Mouse (Mus musculus): Measurements from ENCODE around the gene Fam69a.
"Not testable (repeated sequence)": the region's sequence is repeated elsewhere in the genome, so short reads cannot be mapped to it uniquely, and the experiment has no call there.

The Fam69a gene

DNA sequence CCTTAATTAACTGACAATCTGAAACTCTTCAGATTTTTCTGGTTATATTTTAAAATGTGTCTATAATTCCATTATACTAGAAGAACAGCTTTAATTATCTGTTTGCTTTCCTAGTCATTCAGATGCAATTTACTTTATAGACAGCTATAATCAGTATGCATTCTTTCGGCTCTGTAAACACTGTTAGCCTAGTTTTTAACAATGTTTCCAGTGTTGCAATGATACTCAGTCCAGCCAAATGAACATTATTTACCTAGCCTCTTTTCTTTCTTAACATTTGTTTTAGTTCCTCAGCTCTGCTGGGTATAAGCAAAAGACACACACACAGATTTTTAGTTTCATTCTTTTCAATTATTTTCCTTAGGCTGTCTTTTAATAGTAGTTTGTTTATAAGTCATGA lies 38.0 kb downstream of the Fam69a start:
- DNase-seq (ENCODE audit: low read depth in 1 of 2, low spot score in 2 of 2) = no peak

DNA sequence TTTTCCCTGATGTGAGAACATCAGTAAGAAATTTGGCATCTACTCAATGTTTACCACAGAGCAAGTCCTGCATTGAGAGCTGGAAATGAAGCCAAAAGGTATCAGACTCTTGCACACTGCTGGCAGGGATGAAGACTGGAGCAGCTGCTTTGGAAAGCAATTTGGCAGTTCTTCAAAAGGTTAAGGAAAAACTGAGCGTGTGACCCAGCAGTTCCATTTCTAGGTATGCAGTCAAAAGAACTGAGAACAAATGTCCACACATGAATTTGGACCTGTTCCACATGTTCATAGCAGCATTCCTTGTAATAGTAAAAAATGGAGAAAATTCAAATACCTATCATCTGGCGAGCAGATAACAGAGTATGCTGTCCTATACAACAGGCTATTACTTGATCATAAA lies 39.3 kb downstream of the Fam69a start:
- no peak for DNase-seq (ENCODE audit: low read depth in 1 of 2, low spot score in 2 of 2)

DNA sequence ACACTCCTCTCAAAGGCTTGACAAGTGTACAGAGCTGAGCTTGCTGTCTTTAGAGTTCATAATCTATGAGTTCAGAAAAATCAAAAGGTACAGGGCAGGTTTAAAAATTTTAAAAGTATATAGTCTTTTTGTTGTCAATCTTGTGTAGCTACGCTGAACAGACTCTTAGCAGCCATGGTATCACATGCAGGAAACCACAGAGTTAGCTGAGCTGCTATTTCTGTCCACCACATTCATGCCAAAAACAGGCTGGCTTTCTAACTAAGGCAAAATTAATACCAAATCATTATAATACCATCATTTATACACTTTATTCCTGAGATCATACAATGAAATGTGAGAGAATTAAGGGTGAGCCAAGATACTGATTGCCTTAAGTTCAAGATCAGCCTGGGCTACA lies 40.4 kb downstream of the Fam69a start:
- no peak for DNase-seq (ENCODE audit: low read depth in 1 of 2, low spot score in 2 of 2)

DNA sequence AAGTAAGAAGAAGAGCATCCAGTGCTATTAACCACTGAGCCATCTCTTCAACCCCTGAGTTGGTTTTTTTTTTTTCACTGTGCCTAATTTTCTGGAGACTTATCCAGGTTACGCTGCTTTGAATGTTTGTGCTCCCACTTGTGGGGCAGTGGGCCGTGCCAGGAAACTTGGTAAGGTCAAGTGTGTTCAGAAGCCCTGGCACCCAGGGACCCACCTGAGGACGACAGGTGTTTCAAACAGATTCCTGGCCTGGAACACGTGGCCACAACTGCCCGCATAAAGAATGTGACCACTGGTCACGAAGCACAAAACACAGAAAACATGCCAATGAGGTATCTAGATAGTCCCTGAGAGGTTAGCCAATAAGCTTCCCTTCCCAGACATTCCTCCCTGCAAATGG lies 43.4 kb downstream of the Fam69a start:
- DNase-seq (ENCODE audit: low read depth in 1 of 2, low spot score in 2 of 2) = no peak

DNA sequence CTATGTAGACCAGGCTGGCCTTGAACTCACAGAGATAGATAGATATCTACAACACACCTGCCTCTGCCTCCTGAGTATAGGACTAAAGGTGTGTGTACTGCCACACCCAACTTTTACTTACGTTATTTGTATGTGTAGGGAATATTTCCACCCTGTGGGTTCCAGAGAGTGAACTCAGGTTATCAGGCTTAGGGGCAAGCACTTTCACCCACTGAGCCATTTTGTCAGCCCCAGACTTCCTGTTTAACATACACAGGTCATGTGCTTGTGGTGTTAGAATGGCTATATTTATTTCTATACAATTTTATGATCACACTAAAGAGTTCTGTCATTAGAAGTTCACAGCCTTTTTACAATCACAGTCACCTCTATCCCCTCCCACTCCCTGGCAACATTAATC lies 43.9 kb downstream of the Fam69a start:
- DNase-seq (ENCODE audit: low read depth in 1 of 2, low spot score in 2 of 2) = no peak

DNA sequence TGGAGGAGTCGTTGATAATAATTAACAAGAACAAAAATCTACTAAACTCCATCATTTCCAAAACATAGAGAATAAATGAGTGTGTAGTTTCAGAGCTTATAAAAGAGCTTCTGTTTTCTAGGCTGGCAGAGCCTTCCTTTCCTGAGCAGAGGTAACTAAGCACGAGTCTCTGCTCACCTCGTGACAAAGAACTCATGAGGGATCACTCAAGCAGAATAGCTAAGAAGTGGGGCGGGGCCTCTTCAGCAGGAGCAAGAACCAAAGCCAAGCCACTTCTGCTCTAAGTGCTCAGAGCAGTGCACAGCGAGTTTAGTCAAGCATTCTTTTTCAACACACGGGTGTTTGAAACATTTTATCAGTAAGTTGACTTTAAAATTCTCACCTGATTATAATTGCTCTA lies 45.7 kb downstream of the Fam69a start:
- DNase-seq (ENCODE audit: low read depth in 1 of 2, low spot score in 2 of 2) = no peak

DNA sequence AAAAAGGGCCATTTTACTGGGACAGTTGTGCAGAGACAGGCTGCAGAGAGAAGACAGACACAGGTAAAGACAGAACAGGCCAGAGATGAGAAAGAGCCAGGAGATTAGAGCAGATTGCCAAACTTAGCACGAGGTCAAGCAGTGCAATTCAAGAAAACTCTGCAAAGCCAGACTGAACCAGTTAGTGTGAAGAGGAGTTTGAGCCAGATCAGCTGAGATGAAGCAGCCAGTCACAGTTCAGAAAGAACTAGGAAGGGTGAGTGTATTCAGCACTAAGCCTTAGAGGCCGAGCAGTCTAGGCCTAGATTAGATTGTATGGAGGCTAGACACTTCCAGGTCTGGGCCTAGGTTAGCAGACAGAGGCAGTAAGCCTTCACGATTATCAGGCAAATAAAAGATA lies 47.2 kb downstream of the Fam69a start:
- DNase-seq (ENCODE audit: low read depth in 1 of 2, low spot score in 2 of 2) = no peak

DNA sequence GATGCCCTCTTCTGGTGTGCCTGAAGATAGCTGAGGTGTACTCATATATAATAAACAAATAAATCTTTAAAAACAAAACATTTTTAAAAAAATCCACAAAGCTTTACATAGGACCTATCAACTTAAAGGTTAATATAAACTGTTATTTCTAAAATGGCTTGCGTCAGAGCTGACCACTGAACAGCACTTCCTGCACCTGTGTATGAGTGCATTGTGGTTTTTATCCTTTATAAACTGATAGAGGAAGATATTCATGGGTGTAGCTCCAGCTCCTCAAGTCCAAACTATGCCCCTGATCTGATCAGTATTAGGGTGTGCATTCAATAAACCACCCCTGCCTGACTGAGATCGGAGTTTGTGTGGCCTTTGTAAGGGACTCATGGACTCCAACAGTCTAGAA lies 48.0 kb downstream of the Fam69a start:
- no peak for DNase-seq (ENCODE audit: low read depth in 1 of 2, low spot score in 2 of 2)

DNA sequence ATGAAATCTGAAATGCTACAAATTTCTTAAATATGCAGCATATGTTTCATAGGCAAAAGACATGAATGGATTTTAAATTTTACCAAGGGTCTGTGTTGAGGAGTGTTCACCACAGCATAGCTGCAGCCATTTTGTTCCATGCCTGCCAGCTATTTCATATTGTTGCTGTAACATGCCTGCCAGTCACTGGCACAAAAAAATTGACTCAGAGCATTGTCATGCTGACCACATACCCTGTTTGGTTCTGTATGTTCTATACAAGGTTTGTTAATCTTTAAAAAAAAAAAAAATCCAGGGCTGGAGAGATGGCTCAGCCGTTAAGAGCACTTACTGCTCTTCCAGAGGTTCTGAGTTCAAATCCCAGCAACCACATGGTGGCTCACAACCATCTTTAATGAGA lies 48.4 kb downstream of the Fam69a start:
- not testable (repeated sequence) for DNase-seq (ENCODE audit: low read depth in 1 of 2, low spot score in 2 of 2)

DNA sequence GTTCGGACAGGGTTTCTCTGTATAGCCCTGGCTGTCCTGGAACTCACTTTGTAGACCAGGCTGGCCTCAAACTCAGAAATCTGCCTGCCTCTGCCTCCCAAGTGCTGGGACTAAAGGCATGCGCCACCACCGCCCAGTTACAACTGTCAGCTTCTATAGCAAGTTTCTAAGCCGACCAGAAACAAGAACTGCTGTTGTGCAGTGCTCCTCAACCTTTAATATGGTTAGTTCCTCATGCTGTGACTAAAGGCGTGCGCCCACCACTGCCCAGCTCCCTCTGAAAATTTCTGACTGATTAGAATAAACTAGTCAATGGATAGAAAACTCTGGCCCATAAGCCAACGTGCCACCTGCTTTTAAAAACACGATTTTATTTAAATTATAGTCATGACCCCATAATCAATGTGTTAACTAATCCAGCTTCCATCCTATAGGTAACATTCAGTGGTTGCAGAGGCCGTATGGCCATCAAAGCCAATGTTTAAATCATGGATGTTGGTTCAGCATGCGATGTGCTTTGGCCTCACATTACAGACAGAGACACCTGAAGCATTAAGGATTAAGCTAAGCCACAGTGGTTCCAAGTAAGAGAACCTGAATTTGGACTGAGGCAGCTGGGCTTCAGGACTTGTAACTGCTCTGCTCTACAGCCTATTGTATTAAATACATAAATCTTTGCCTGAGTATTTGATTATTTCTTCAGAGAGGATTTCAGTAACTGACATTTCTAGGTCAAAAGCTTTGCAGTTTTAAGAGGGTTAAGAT lies 50.1 kb downstream of the Fam69a start:
- no peak for DNase-seq (ENCODE audit: low read depth in 1 of 2, low spot score in 2 of 2)

DNA sequence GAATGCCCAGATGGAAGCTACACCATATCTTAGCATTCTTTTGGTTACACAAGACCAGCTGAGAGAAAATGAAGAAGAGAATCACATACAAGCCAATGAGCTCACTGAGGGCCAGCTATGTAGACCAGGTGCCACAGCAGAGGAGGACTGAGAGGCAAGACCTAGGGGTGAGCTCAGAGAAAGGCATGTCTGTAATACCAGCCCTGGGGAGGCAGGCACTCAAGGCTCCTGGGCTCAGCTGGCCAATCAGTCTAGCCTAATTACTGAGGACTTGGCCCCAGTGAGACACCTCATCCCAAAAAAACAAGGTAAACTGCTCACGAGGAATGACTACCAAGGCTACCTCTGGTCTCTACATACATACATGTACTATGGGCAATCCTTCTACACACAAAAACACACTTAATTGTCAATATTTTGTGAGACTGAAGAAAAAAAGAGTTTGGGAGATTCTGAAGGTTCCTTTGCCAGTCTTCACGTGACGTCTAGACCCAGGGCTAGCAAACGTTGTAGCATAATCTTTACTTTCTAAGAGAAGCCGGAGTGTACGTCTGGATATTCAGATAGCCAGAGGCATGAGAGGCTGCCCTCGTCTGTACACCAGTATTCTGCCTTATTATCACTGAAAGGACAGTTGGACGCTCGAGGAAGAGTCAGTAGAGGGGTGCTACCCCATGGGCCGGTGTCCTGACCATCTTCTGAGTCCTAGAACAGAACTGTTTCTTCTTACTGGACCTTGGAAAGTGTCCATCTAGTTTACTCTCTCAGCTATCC lies 51.9 kb downstream of the Fam69a start:
- DNase-seq (ENCODE audit: low read depth in 1 of 2, low spot score in 2 of 2) = no peak

DNA sequence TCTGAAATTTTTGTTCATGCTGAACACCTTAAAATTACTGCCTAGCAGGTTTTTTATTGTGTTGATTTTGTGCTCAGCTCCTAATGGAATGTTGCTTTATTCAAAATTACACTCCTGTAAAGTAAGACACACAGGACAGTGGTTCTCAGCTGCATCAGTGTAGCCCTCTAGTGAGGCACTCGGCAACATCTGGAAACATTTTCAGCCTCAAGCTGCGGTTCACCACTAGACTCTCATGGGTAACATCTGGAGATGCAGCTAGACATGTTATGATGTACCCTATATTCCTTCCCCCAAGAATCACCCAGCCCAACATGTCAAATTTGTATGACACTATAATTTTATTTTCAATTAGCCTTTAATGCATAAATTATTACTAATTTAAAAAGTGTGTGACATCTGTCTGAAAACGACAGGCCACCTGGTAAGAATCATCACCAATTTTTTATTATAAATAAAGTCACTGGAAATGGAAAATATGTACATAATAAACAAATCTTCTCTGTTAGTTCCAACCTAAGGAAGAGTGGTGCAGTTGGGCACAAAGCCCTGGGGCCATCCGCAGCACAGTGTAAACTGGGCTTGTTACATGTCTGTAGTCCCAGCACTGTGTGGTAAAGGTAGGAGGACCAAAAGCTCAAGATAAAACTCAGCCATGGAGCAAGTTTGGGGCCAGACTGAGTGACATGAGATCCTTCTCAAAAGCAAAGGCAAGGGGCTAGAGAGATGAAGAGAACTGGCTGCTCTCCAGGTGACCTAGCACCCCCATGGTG lies 53.5 kb downstream of the Fam69a start:
- DNase-seq (ENCODE audit: low read depth in 1 of 2, low spot score in 2 of 2) = no peak

DNA sequence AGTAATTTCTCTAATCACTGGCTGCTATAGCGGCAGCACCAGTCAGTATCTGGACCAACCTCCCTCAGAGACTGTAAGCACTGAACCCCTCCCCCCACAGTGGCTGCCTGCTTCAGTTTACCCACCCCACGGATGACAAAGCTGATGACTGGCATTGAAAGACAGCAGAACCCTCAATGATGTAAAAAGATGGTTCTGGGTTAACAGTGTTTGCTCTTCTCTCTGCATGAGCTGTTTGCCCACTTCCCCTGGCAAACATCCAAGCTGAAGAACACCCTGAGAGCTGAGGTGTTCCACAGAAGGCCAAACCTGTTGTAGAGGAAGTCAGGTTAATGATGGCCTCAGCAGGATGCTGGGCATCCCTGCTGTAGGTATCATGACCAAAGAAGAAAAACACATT lies 54.3 kb downstream of the Fam69a start:
- no peak for DNase-seq (ENCODE audit: low read depth in 1 of 2, low spot score in 2 of 2)

DNA sequence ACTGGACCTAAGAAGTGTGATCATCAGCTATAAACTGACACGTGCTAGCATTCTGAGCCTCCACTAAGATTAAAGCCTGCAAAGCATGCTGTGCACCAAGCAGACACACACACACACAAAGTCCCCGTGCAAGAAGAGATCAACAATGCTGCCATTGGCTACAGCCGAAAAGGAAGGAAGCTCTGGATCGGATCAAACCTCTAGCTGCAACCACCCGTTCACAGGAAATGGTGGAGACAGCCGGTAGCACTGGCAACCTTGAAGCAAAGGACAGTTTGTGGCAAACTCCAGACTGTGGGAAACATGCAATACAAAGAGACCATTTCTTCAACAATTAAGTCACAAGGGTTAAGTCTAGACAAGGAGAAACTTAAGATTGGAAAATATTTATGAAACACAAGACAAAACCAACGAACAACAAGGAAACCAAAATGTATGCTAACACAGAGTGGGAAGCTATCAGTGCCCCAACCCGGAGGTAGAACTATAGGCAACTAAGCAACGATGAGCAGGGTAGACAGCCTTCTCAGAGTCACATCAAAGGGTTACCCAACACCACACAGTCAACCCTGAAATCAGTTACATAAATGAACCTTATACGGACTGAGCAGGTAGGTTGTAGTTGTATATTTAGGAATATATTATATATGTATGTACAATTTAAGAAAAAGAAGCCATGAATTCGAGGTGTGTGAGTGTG lies 60.2 kb downstream of the Fam69a start:
- no peak for DNase-seq (ENCODE audit: low read depth in 1 of 2, low spot score in 2 of 2)

DNA sequence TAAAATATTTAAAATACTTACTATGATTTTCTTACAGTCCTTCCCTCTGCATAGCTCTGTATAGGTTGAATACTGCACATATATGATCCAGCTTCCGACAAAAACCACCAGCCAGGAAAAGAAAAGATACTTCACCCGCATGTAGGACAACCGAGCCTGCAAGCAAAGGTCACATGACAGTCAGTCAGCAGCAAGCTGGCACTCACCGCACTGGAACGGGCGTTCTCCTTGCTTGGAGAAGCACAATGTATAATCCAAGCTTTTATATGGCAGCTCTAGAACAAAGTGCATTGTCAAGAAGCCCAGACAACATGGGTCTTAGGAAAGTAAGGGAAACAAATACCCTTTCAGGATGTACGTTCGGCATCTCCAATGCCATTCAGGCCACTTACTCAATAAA lies 62.3 kb downstream of the Fam69a start:
- no peak for DNase-seq (ENCODE audit: low read depth in 1 of 2, low spot score in 2 of 2)

DNA sequence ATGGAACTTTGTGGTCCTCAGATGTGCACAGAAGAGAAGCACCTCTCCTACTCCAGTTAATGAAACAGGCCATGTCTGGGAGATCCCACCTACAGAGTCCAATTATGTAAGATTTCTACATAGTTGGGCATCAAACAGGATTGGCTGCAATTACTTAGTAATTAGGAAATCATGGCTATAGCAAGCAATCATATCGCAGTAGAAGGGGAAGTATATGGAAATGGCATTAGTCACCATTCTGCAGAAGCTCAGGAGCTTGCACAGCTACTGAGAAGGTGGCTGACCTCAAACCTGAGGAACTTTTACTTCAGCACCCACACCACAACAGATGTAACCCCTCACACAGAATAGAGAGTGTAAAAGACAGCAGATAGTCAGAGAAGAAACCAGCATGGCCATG lies 64.0 kb downstream of the Fam69a start:
- DNase-seq (ENCODE audit: low read depth in 1 of 2, low spot score in 2 of 2) = no peak

DNA sequence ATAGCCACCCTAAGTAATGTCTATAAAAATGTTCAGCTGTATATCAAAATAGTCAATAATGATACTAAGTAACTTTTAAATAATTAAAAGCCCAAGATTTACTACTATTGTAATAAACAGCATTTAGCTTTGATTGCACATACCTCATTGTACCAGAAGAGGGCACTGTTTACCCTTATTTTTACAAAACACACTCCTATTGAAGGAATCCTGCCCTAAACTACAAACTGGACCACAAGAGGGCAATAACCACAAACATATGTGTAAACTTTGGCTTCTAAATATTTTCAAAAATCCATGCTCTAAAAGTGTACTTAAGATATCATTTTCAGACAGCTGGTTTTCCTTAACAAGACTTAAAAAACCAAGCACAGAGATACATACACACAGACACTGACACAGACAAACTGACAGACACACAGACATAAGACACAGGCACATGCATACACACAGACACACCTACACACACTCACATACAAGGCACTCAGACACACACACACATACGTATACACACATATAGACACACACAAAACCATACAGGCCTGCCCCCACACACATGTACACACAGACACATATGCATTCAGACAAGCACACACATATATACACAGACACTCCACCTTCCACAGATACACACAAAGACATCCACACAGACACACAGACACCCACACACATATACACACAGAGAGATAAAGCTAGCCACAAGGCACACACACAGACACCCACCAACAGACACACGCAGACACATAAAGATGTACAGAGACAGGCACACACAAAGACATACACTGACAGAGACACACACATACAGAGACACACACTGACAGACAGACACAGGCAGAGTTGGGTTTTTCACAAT lies 65.3 kb downstream of the Fam69a start:
- no peak for DNase-seq (ENCODE audit: low read depth in 1 of 2, low spot score in 2 of 2)

DNA sequence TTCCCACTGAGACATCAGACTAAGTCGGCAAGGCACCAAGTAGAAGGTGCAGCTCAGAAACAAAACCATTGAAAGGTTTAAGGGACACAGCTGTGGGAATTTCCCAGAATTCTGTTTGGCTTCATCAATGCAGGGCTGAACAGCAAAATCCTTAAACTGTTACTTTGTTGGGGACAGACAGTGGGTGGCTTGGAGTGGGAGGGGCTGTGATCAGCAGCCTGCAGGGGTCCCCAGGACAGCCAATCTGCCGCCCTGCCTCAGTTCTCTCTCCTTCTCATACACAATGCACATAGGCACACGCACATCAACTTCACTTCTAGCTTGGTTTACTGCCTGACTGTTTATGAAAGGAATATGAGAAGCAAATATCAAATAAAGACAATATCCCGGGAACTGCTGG lies 71.6 kb downstream of the Fam69a start:
- DNase-seq (ENCODE audit: low read depth in 1 of 2, low spot score in 2 of 2) = no peak

DNA sequence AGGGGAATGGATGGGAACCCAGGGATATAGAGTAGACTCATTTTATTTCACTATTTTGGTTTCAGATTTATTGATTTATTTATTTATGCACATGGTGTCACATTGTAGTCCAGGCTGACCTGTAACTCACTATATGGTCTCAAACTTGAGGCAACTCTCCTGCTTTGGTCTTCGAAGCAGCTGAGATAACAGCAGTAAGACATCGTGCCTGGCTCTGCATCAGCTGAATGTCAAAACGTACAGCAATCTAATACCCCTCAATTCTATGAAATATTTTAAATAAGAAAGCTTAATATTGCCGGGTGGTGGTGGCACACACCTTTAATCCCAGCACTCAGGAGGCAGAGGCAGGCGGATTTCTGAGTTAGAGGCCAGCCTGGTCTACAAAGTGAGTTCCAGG lies 75.9 kb downstream of the Fam69a start:
- no peak for DNase-seq (ENCODE audit: low read depth in 1 of 2, low spot score in 2 of 2)

DNA sequence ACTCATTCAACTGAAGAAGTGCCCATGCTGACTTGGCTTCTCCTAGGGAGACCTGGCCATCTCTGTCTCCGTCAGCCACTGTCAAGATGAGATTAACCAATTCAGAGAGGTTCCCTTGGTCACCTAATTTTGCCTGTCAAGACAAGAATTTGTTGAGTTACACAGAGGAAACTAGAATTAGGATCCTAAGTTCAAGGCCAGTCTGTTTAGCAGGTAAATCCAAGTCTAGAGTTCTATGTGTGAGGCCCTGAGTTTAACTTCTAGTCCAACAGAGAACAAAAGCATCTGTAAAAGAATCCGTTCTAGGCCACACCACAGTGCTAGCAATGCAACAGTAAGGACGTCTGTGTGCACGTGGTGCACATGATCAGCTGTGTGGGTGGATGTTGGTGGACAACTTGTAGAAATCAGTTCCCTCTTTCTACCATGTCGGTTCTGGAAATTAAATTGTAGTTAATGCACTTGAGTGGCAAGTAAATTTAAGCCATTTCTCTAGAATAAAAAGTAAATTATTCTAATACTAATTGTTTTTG lies 76.7 kb downstream of the Fam69a start:
- no peak for DNase-seq (ENCODE audit: low read depth in 1 of 2, low spot score in 2 of 2)
